Mouse (Mus musculus): ENCODE measurements around the gene Vapb.

GRCm38 (mm10) chr2:173776108-173776507 lies 38.8 kb downstream of the Vapb start:
- TF ChIP-seq CTCF (IDR thresholded peaks at IDR 0.05 in 2 of 3, conservative IDR thresholded peaks at IDR 0.05 in 1 of 3; ENCODE audit: control insufficient read depth in 1 of 3, insufficient read depth in 1 of 3, low read depth in 2 of 3, low read length in 3 of 3, poor library complexity in 1 of 3, severe bottlenecking in 1 of 3) = no peak
- no peak for TF ChIP-seq POLR2AphosphoS2 (IDR thresholded peaks at IDR 0.05; ENCODE audit: low read length)
- TF ChIP-seq EP300 (IDR thresholded peaks at IDR 0.05; ENCODE audit: low read depth in 1 of 2, low read length in 2 of 2) = no peak
- TF ChIP-seq ZKSCAN1 (IDR thresholded peaks at IDR 0.05; ENCODE audit: low read depth, low read length) = no peak
- TF ChIP-seq GATA1 (IDR thresholded peaks at IDR 0.05; ENCODE audit: low read depth, low read length) = no peak

Data from MEL (cell line).